In genomic region chr12:86823855-86824589, GRCm38 (mm10) we compare ENCODE assay signal across 8 mouse cellular contexts.
DNase-seq lines count a peak whose midpoint lies in the region; ATAC-seq and TF ChIP-seq lines count a peak whose summit lies in the region.

No protein-coding gene starts in this region.

- no peaks in the 10 kb centered on the region for H3K27me3 ChIP-seq in intestine, postnatal 0 days (replicated peaks; ENCODE audit: control insufficient read depth, insufficient read depth, low read length)
- no peaks in the 10 kb centered on the region for H3K27me3 ChIP-seq in limb, embryonic 11.5 days (ENCODE audit: control insufficient read depth, insufficient read depth, low read length)
- H3K27me3 ChIP-seq in midbrain, embryonic 12.5 days: no peaks in the 10 kb centered on the region

- H3K9ac ChIP-seq in intestine, postnatal 0 days (ENCODE audit: low read depth, low read length): no peak overlapping the region
- peak overlapping the region; percentile 65 for H3K9ac ChIP-seq in limb, embryonic 11.5 days (ENCODE audit: low read length)
- peak overlapping the region; percentile 51 for H3K9ac ChIP-seq in midbrain, embryonic 12.5 days (replicated peaks)

- H3K9me3 ChIP-seq in intestine, postnatal 0 days (ENCODE audit: control insufficient read depth): no peaks in the 10 kb centered on the region
- no peaks in the 10 kb centered on the region for H3K9me3 ChIP-seq in limb, embryonic 11.5 days (ENCODE audit: control insufficient read depth, low read length)
- no peaks in the 10 kb centered on the region for H3K9me3 ChIP-seq in midbrain, embryonic 12.5 days

- no peaks in the 10 kb centered on the region for H3K36me3 ChIP-seq in intestine, postnatal 0 days (ENCODE audit: control insufficient read depth, insufficient read depth)
- H3K36me3 ChIP-seq in limb, embryonic 11.5 days (ENCODE audit: control insufficient read depth, insufficient read depth, low read length): no peaks in the 10 kb centered on the region
- no peaks in the 10 kb centered on the region for H3K36me3 ChIP-seq in midbrain, embryonic 12.5 days

- ATAC-seq in granulocyte monocyte progenitor cell, adult 5-6 weeks (replicated peaks; ENCODE audit: poor library complexity, severe bottlenecking): peak; percentile 68
- peak; percentile 48; the same call in 1 of the 2 replicates for ATAC-seq in intestine, postnatal 0 days
- ATAC-seq in limb, embryonic 11.5 days (ENCODE audit: insufficient number of reproducible peaks, low FRiP score, low TSS enrichment, low read depth): peak; percentile 91
- peak; percentile 91 for ATAC-seq in midbrain, embryonic 12.5 days (ENCODE audit: low FRiP score, low read depth)

- peak; percentile 90 for DNase-seq in adrenal gland, adult 8-10 months
- DNase-seq in embryo, embryonic 9.5 days (ENCODE audit: extremely low spot score): peak; percentile 88
- DNase-seq in limb, embryonic 11.5 days (ENCODE audit: low spot score): peak; percentile 92
- DNase-seq in skeletal muscle tissue, adult 2 months (ENCODE audit: low read depth, low spot score): peak; percentile 86
- DNase-seq in c-Kit-positive CD71-positive TER-119-positive erythroid progenitor cells, embryonic 14.5 days (ENCODE audit: low spot score): no peak

- peak overlapping the region; percentile 31 for H3K4me3 ChIP-seq in intestine, postnatal 0 days (ENCODE audit: low read depth, low read length)
- peak overlapping the region; percentile 9; the same call in 1 of the 2 replicates for H3K4me3 ChIP-seq in limb, embryonic 11.5 days (ENCODE audit: low read depth, low read length)
- peak overlapping the region; percentile 16 for H3K4me3 ChIP-seq in midbrain, embryonic 12.5 days

- H3K4me2 ChIP-seq in intestine, postnatal 0 days (replicated peaks; ENCODE audit: low read depth): peak overlapping the region; percentile 54
- peak overlapping the region; percentile 47 for H3K4me2 ChIP-seq in limb, embryonic 11.5 days (ENCODE audit: low read depth, severe bottlenecking)
- H3K4me2 ChIP-seq in midbrain, embryonic 12.5 days (replicated peaks): peak overlapping the region; percentile 46

- H3K27ac ChIP-seq in intestine, postnatal 0 days (ENCODE audit: low read depth, low read length): peak overlapping the region; percentile 51
- peak overlapping the region; percentile 98 for H3K27ac ChIP-seq in limb, embryonic 11.5 days (replicated peaks; ENCODE audit: low read depth, low read length)
- H3K27ac ChIP-seq in midbrain, embryonic 12.5 days (replicated peaks): peak overlapping the region; percentile 99

- H3K4me1 ChIP-seq in intestine, postnatal 0 days (replicated peaks; ENCODE audit: control insufficient read depth, insufficient read depth, low read length): peaks cover 13% of the 10 kb centered on the region; the same call in 1 of the 2 replicates
- H3K4me1 ChIP-seq in limb, embryonic 11.5 days (ENCODE audit: control insufficient read depth, insufficient read depth, low read length): peaks cover 22% of the 10 kb centered on the region
- H3K4me1 ChIP-seq in midbrain, embryonic 12.5 days: peaks cover 61% of the 10 kb centered on the region

- 2% methylated on average over 29 of the region's 29 CpGs for WGBS in intestine, postnatal 0 days
- WGBS in limb, embryonic 11.5 days: under 1% methylated on average over 29 of the region's 29 CpGs
- WGBS in midbrain, embryonic 12.5 days: under 1% methylated on average over 29 of the region's 29 CpGs

- peak; percentile 23 for TF ChIP-seq CTCF in intestine, postnatal 0 days (IDR thresholded peaks at IDR 0.05; ENCODE audit: low read depth)
